Mouse (Mus musculus): ENCODE measurements around the gene Cep170. TPM values are rescaled to one million over a fixed set of nuclear protein-coding genes. Genes with fewer than 3 reads are reported as not detected.

The Cep170 gene
- polyA plus RNA-seq (2021; fragmentation: Nextera tagmentation): 19.1 and 24.2 TPM in 2 replicates
- long read RNA-seq, experiment 1, partial matches to known transcripts: 11 of 46 reads
- long read RNA-seq, experiment 1, other reads (novel, unspliced or antisense): 35 of 46 reads
- long read RNA-seq, experiment 2, partial matches to known transcripts: 24 of 48 reads
- long read RNA-seq, experiment 2, other reads (novel, unspliced or antisense): 24 of 48 reads

DNA sequence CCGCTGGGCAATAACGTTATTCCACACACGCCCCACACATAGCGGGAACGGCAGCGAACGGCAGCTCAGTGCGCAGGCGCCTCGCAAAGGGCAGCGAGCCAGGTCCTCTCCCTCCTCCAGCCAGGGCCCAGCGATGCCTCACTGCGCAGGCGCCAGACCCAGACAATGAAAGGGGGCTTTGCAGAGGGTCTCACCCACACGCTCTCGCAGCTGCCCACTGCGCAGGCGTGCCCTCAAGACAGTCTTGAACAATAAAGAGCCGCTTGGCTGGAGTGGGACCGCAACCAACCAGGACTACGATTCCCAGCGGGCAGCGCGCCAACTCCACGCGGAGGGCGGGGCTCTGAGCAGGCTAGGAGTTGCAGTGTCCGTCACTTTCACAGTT is at the start of gene Cep170:
Gene Cep170, minus strand, starts transcription at position 32 of the 385 bp plus-strand sequence.

DNA sequence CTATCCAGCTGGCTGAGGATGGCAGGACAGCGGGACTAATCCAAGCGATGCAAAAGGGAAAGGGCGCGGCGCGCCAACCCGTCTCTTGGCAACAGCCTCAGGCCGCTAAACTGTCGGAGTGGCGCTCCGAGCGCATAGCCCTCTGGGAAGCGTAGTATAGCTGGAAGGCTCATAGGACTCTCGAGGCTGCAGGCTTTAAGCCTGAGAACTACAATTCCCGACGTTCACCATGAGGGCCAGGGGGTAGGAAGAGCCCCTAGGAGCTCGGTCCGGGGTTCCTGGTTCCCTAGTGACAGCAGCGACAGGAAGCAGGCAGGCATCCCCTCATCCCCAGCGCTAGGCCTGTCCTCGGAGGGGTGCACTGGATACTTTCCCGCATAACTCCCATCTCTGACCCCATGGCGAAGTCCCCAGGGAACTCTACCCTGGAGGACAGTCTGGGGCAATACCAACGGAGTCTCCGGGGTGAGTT is 760 bp upstream of the Cep170 start, which contains the start of gene Sdccag8:
Gene Sdccag8, plus strand, starts transcription at position 70 of the 472 bp plus-strand sequence.

Small RNA genes lying within 50 kb of the gene (microRNA-seq; reads per million reads assigned to microRNA genes)
- 296 reads per million, percentile 68 among the genes with 10 or more reads in this experiment for gene Mir350

Other genes with a start within 250 kb of the Cep170 start
- 18.4 and 20.5 TPM in 2 replicates for gene Sdccag8, start 593 bp upstream of the Cep170 start, polyA plus RNA-seq (2021; fragmentation: Nextera tagmentation)